Mouse (Mus musculus) lung, embryonic 14.5 days (tissue): ENCODE measurements around the gene Spata31d1b. TPM values are rescaled to one million over a fixed set of nuclear protein-coding genes. Genes with fewer than 3 reads are reported as not detected.
A peak's percentile ranks its signal among the peaks of the same experiment; 100 is the strongest.

Experiments
- ATAC-seq: fragments of 200-750 bp; cut with Nextera tagmentation; 2 replicates; pipeline ENCODE4 v1.8.0; 2017; ENCODE audit warnings: mild to moderate bottlenecking, moderate TSS enrichment, moderate library complexity; ENCODE audit not compliant: insufficient read depth
- DNase-seq: peaks from one replicate; pipeline ENCODE4 v3.0.0-alpha.2; 2015
- H3K27ac ChIP-seq: fragments of 300-500 bp; sonication (generic); 2 replicates; pipeline ENCODE4 v1.5.1; 2014; ENCODE audit warnings: low read depth, mild to moderate bottlenecking, moderate library complexity
- H3K27me3 ChIP-seq: fragments of 300-500 bp; sonication (generic); 2 replicates; pipeline ENCODE4 v1.6.1; 2014; ENCODE audit warnings: low read length, control low read depth; ENCODE audit not compliant: insufficient read depth
- H3K36me3 ChIP-seq: fragments of 300-500 bp; sonication (generic); 2 replicates; pipeline ENCODE4 v1.6.1; 2014; ENCODE audit warnings: control low read depth; ENCODE audit not compliant: insufficient read depth
- H3K4me1 ChIP-seq: fragments of 300-500 bp; sonication (generic); 2 replicates; pipeline ENCODE4 v1.6.1; 2014; ENCODE audit warnings: antibody characterized with exemption, control low read depth; ENCODE audit not compliant: insufficient read depth
- H3K4me2 ChIP-seq: fragments of 300-500 bp; sonication (generic); 2 replicates; pipeline ENCODE4 v1.6.1; 2014; ENCODE audit warnings: mild to moderate bottlenecking
- H3K4me3 ChIP-seq: fragments of 300-500 bp; sonication (generic); 2 replicates; pipeline ENCODE4 v1.5.1; 2014; ENCODE audit warnings: low read depth, low read length
- H3K9ac ChIP-seq: fragments of 300-500 bp; sonication (generic); 2 replicates; pipeline ENCODE4 v1.6.1; 2014
- H3K9me3 ChIP-seq: fragments of 300-500 bp; sonication (generic); 2 replicates; pipeline ENCODE4 v1.6.1; 2016; ENCODE audit warnings: low read depth, low read length, control low read depth
- CTCF ChIP-seq: IDR thresholded peaks from 2 replicates; pipeline ENCODE4 v1.5.1; 2016; ENCODE audit warnings: antibody characterized with exemption, low read depth
- WGBS: fragments of 180-500 bp; shearing (Covaris S2); extraction: QIAGEN DNeasy Blood & Tissue Kit; methylation state at CpG from one replicate; pipeline ENCODE4 v1.1.7; 2014; 5-methylcytosine and 5-hydroxymethylcytosine counted together
- polyA plus RNA-seq: library from polyadenylated mRNA; unstranded; fragments of >200 nt; fragmentation: Nextera tagmentation; extraction: Ambion mirVana; gene quantifications from 2 replicates; pipeline ENCODE4 v1.2.1, GENCODE M21; 2014

Spata31d1b gene
- polyA plus RNA-seq, 1 experiment from 2014 or later: not detected

- Histone ChIP-seq H3K9ac (no peak overlapping the region), H3K9me3 (no peaks in the 10 kb centered on the region), H3K27ac (no peak overlapping the region), H3K4me2 (no peak overlapping the region), H3K4me3 (no peak overlapping the region), H3K36me3 (peaks cover 10% of the 10 kb centered on the region), H3K27me3 (no peaks in the 10 kb centered on the region), H3K4me1 (no peaks in the 10 kb centered on the region)
- no peak for ATAC-seq
- DNase-seq: no peak
- TF ChIP-seq CTCF: no peak
- 70% methylated on average over 12 of the region's 12 CpGs for WGBS
Observed at GRCm38 (mm10) chr13:59750310-59750709, 38.2 kb downstream of the Spata31d1b start.

- no peaks in the 10 kb centered on the region for H3K4me1 ChIP-seq
- no peak for ATAC-seq
- H3K27ac ChIP-seq: no peak overlapping the region
- H3K9me3 ChIP-seq: no peaks in the 10 kb centered on the region
- no peak overlapping the region for H3K4me3 ChIP-seq
- no peak overlapping the region for H3K9ac ChIP-seq
- DNase-seq: no peak
- peaks cover 52% of the 10 kb centered on the region for H3K36me3 ChIP-seq
- no peak overlapping the region for H3K4me2 ChIP-seq
- WGBS: 83% methylated on average over 7 of the region's 7 CpGs
- TF ChIP-seq CTCF: no peak
- H3K27me3 ChIP-seq: no peaks in the 10 kb centered on the region
Observed at GRCm38 (mm10) chr13:59756906-59757305, 44.8 kb downstream of the Spata31d1b start.

GRCm38 (mm10) chr13:59762791-59763190, 50.7 kb downstream of the Spata31d1b start:
- no peaks in the 10 kb centered on the region for H3K27me3 ChIP-seq
- no peak for ATAC-seq
- H3K4me2 ChIP-seq: no peak overlapping the region
- no peak overlapping the region for H3K4me3 ChIP-seq
- no peaks in the 10 kb centered on the region for H3K9me3 ChIP-seq
- H3K9ac ChIP-seq: no peak overlapping the region
- no peak for TF ChIP-seq CTCF
- no peak for DNase-seq
- H3K36me3 ChIP-seq: peaks cover 45% of the 10 kb centered on the region
- no peak overlapping the region for H3K27ac ChIP-seq
- H3K4me1 ChIP-seq: peaks cover 8% of the 10 kb centered on the region
- 85% methylated on average over 7 of the region's 7 CpGs for WGBS

- Histone ChIP-seq H3K27ac (peak overlapping the region; percentile 80), H3K9me3 (no peaks in the 10 kb centered on the region), H3K9ac (peak overlapping the region; percentile 17), H3K4me2 (peak overlapping the region; percentile 84), H3K4me1 (peaks cover 18% of the 10 kb centered on the region), H3K27me3 (no peaks in the 10 kb centered on the region), H3K4me3 (0 out of 2 replicates have a peak overlapping the region, but pooled peaks have one; percentile 2), H3K36me3 (peaks cover 16% of the 10 kb centered on the region)
- no peak for ATAC-seq
- peak; percentile 59 for DNase-seq
- TF ChIP-seq CTCF: no peak
- WGBS: 54% methylated on average over 11 of the region's 11 CpGs
Observed at GRCm38 (mm10) chr13:59766786-59767515, 54.9 kb downstream of the Spata31d1b start.

- no peak for ATAC-seq
- TF ChIP-seq CTCF: no peak
- Histone ChIP-seq H3K36me3 (peaks cover 24% of the 10 kb centered on the region), H3K9ac (peak overlapping the region; percentile 78), H3K9me3 (no peaks in the 10 kb centered on the region), H3K4me3 (peak overlapping the region; percentile 79), H3K4me1 (peaks cover 18% of the 10 kb centered on the region), H3K4me2 (peak overlapping the region; percentile 84), H3K27me3 (no peaks in the 10 kb centered on the region), H3K27ac (peak overlapping the region; percentile 12; the same call in 1 of the 2 replicates)
- 22% methylated on average over 13 of the region's 13 CpGs for WGBS
- DNase-seq: peak; percentile 23
Observed at GRCm38 (mm10) chr13:59768531-59768930, 56.4 kb downstream of the Spata31d1b start.

Other genes starting within 250 kb of the Spata31d1b start
- gene Agtpbp1, start 127.1 kb upstream of the Spata31d1b start, polyA plus RNA-seq: 18.2 and 22.7 TPM in 2 replicates
- gene Naa35, start 127.0 kb upstream of the Spata31d1b start, polyA plus RNA-seq: 82.4 and 83.5 TPM in 2 replicates
- 39.2 and 44.1 TPM in 2 replicates for gene Golm1, start 36.5 kb upstream of the Spata31d1b start, polyA plus RNA-seq
- gene 4921517D22Rik, start 18.2 kb upstream of the Spata31d1b start, polyA plus RNA-seq: not detected in 2 replicates
- not detected in 2 replicates for gene Spata31d1a, start 2.0 kb upstream of the Spata31d1b start, polyA plus RNA-seq
- gene Spata31d1d, start 19.5 kb downstream of the Spata31d1b start, polyA plus RNA-seq: not detected in 2 replicates
- gene 1700014D04Rik, start 34.5 kb downstream of the Spata31d1b start, polyA plus RNA-seq: 0.24 TPM in 1 of 2 replicates, not detected in the other
- gene Isca1, start 57.5 kb downstream of the Spata31d1b start, polyA plus RNA-seq: 105 and 121 TPM in 2 replicates
- gene Gm49354, start 70.0 kb downstream of the Spata31d1b start, polyA plus RNA-seq: not detected in 2 replicates
- 44.3 and 44.6 TPM in 2 replicates for gene Tut7, start 110.9 kb downstream of the Spata31d1b start, polyA plus RNA-seq